Mouse (Mus musculus): ENCODE results near the gene Fam131c. TPM values are rescaled to one million over a fixed set of nuclear protein-coding genes. Genes with fewer than 3 reads are reported as not detected.

Gene Fam131c
- polyA plus RNA-seq, 1 experiment from 2014 or later = 0.35 TPM

DNA sequence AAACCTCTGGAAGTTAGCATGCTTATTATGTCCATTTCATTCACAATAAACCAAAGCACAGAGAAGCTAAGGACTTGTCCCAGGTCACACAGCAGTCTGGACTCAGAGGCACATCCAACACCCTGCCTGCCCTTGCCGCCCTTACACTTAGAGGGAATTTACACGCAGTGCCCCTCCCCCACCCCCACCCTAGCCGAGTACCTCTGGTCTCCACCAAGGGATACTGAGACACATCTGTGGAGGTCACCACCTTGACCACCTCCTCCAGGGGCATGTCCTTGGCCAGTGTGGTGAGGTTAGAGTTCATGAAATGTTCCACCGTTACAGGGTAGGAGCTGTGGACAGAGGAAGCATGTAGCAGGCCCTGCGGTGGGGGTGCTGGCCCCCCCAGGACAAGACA, 19.9 kb downstream of the Fam131c start:
- WGBS = 69% methylated on average over 5 of the region's 5 CpGs
- Histone ChIP-seq H3K36me3 (ENCODE audit: control insufficient read depth, insufficient read depth, low read length) (no peaks in the 10 kb centered on the region), H3K9ac (ENCODE audit: low read length) (no peak overlapping the region), H3K4me2 (ENCODE audit: low read depth, low read length, severe bottlenecking) (no peak overlapping the region), H3K4me1 (replicated peaks; ENCODE audit: control insufficient read depth, insufficient read depth, low read length) (no peaks in the 10 kb centered on the region), H3K27ac (ENCODE audit: low read depth, low read length) (no peak overlapping the region), H3K9me3 (ENCODE audit: control insufficient read depth, low read length) (no peaks in the 10 kb centered on the region), H3K27me3 (ENCODE audit: control insufficient read depth, insufficient read depth, low read length) (peaks cover 21% of the 10 kb centered on the region), H3K4me3 (ENCODE audit: low read depth, low read length) (no peak overlapping the region)
- 0 out of 2 replicates have a peak, but pooled peaks have one; percentile 17 for ATAC-seq (replicated peaks; ENCODE audit: low FRiP score)
- no peak for DNase-seq (ENCODE audit: low spot score)

DNA sequence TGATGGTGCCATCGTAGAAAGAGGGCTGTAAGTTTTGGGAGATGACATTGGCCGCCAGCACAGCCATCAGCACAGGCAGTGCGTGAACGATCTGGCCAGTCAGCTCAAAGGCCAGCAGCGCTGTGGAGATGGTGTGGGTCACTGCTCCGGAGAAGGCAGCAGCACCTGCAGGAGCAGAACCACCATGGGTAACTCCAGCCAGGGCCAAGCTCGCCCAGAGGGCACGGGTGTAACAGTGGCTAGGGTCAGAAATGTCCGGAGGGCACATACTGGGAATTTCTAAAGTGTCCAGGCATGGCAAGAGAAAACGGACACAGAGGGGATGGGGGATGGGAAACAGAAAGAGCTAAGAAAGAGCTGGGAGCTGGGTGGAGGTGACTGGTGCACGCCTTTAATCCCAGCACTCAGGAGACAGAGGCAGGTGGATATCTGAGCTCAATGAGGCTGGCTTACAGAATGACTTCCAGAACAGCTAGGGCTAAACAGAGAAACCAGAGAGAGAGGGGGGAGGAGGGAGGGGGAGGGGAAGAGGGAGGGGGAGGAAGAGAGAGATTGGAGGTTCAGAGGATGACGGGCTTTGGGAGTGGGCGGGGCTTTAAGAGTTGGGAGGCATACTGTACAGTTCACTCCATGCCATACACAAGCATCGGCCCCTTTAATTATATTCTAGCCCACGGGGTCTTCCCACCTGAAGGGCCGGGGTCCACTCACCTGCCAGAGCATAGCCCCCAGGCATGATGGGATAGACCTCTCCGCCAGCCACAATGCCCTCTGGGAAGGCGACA, 21.5 kb downstream of the Fam131c start:
- 72% methylated on average over 18 of the region's 18 CpGs for WGBS

DNA sequence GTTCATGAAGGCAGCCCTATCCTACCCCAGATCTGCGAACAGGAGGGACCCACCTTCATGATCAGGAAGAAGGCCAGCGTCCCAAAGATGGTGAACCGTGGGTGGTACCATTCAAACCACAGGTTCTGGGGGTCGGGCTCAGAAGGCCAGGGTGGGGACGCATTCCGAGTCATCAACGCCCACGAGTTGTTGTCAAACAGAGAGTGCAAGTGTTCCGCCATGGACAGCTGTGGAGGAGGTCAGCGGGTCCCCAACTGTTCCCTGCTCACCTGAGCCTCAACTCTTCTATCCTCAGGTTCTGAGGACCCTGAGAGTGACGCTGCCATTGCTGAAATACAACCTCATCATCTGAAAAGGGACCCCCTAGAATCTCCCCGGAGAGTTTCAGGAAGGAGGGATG, 23.3 kb downstream of the Fam131c start:
- 84% methylated on average over 12 of the region's 12 CpGs for WGBS
- DNase-seq (ENCODE audit: low spot score) (no peak), ATAC-seq (replicated peaks; ENCODE audit: low FRiP score) (no peak)
- H3K36me3 ChIP-seq (ENCODE audit: control insufficient read depth, insufficient read depth, low read length) = no peaks in the 10 kb centered on the region
- H3K9me3 ChIP-seq (ENCODE audit: control insufficient read depth, low read length) = no peaks in the 10 kb centered on the region
- no peak overlapping the region for H3K9ac ChIP-seq (ENCODE audit: low read length)
- peaks cover 1% of the 10 kb centered on the region; the same call in 1 of the 2 replicates for H3K27me3 ChIP-seq (ENCODE audit: control insufficient read depth, insufficient read depth, low read length)
- H3K4me2 ChIP-seq (ENCODE audit: low read depth, low read length, severe bottlenecking) = no peak overlapping the region
- H3K27ac ChIP-seq (ENCODE audit: low read depth, low read length) = no peak overlapping the region
- no peak overlapping the region for H3K4me3 ChIP-seq (ENCODE audit: low read depth, low read length)
- H3K4me1 ChIP-seq (replicated peaks; ENCODE audit: control insufficient read depth, insufficient read depth, low read length) = no peaks in the 10 kb centered on the region

More for the DNA sequence above, 21.5 kb downstream of the Fam131c start:
- Histone ChIP-seq H3K9me3 (ENCODE audit: control insufficient read depth, low read length) (no peaks in the 10 kb centered on the region), H3K27ac (ENCODE audit: low read depth, low read length) (no peak overlapping the region), H3K27me3 (ENCODE audit: control insufficient read depth, insufficient read depth, low read length) (peaks cover 5% of the 10 kb centered on the region), H3K4me2 (ENCODE audit: low read depth, low read length, severe bottlenecking) (no peak overlapping the region), H3K9ac (ENCODE audit: low read length) (no peak overlapping the region), H3K4me3 (ENCODE audit: low read depth, low read length) (no peak overlapping the region), H3K36me3 (ENCODE audit: control insufficient read depth, insufficient read depth, low read length) (no peaks in the 10 kb centered on the region), H3K4me1 (replicated peaks; ENCODE audit: control insufficient read depth, insufficient read depth, low read length) (no peaks in the 10 kb centered on the region)
- ATAC-seq (replicated peaks; ENCODE audit: low FRiP score) (no peak), DNase-seq (ENCODE audit: low spot score) (no peak)

DNA sequence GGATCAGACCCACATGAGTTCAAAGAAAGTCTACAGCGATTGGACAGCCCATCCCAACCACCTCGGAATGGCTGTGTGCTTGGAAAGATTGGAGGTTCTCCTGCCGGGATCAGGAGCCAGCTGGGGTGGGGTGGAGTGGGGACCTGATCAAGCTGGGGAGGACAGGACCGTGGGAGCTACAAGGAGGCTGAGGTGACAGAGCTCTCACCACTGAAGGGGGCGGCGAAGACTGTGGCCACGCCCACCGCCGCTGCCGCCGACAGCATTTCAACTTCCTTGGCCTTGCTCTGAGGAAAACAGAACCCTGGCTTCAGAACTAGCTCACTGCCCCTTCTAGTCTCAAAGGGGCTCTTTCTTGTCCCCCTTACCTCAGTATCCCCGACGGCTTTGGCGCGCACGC, 26.7 kb downstream of the Fam131c start:
- Histone ChIP-seq H3K9me3 (ENCODE audit: control insufficient read depth, low read length) (no peaks in the 10 kb centered on the region), H3K27ac (ENCODE audit: low read depth, low read length) (no peak overlapping the region), H3K36me3 (ENCODE audit: control insufficient read depth, insufficient read depth, low read length) (no peaks in the 10 kb centered on the region), H3K27me3 (ENCODE audit: control insufficient read depth, insufficient read depth, low read length) (no peaks in the 10 kb centered on the region; the same call in 1 of the 2 replicates), H3K9ac (ENCODE audit: low read length) (peak overlapping the region; percentile 16; the same call in 1 of the 2 replicates), H3K4me1 (replicated peaks; ENCODE audit: control insufficient read depth, insufficient read depth, low read length) (no peaks in the 10 kb centered on the region), H3K4me3 (ENCODE audit: low read depth, low read length) (no peak overlapping the region), H3K4me2 (ENCODE audit: low read depth, low read length, severe bottlenecking) (peak overlapping the region; percentile 24; the same call in 1 of the 2 replicates)
- ATAC-seq (replicated peaks; ENCODE audit: low FRiP score) = no peak
- 19% methylated on average over 15 of the region's 16 CpGs for WGBS
- DNase-seq (ENCODE audit: low spot score) = no peak

DNA sequence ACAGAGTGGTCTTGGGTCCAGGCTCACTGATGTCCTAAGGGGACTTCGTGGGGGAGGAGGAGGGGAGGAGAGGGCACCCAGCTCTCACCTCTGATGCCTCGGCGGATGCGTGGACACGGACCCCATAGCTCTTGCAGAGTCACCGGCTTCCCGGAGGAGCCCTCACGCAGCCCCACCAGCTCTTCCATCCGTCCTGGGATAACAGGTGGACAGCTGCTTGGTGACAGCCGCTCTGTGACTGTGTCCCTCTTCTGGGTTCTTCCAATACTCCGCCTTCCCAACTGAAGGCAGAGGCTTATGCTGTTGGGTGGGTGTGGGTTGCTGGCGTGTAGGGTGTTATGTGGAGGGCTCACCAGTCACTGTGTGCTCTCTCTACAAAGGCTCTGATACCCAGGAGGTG, 29.8 kb downstream of the Fam131c start:
- no peak for DNase-seq (ENCODE audit: low spot score)
- H3K9ac ChIP-seq (ENCODE audit: low read length) = no peak overlapping the region
- 79% methylated on average over 12 of the region's 12 CpGs for WGBS
- H3K9me3 ChIP-seq (ENCODE audit: control insufficient read depth, low read length) = no peaks in the 10 kb centered on the region
- H3K27ac ChIP-seq (ENCODE audit: low read depth, low read length) = no peak overlapping the region
- H3K27me3 ChIP-seq (ENCODE audit: control insufficient read depth, insufficient read depth, low read length) = no peaks in the 10 kb centered on the region; the same call in 1 of the 2 replicates
- no peak for ATAC-seq (replicated peaks; ENCODE audit: low FRiP score)
- no peak overlapping the region for H3K4me3 ChIP-seq (ENCODE audit: low read depth, low read length)
- H3K4me2 ChIP-seq (ENCODE audit: low read depth, low read length, severe bottlenecking) = no peak overlapping the region
- H3K4me1 ChIP-seq (replicated peaks; ENCODE audit: control insufficient read depth, insufficient read depth, low read length) = no peaks in the 10 kb centered on the region
- no peaks in the 10 kb centered on the region for H3K36me3 ChIP-seq (ENCODE audit: control insufficient read depth, insufficient read depth, low read length)

DNA sequence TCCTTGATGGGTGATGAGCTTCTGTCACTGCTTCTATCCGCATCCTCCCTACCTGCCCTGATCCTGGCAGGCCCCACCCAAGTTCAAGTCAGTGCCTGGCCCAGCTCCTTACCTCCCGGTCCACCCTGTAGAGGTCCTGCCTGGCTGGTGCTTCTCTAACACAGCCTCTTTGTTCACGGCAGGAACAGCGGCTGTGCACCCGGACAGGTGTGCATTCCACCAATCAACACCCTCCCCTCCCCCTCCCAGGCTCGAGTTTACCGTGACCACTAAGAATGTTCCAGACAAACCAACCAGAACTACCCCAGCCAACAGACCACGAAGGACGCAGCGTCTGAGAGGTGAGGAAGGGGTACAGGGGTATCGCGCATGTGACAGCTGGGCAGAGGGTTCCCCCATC, 30.5 kb downstream of the Fam131c start, which contains the start of gene Clcnka:
Gene Clcnka, minus strand, starts transcription at position 180 of the 400 bp plus-strand sequence.
- no peak within 1 kb of the TSS for H3K27ac ChIP-seq (ENCODE audit: low read depth, low read length)
- H3K4me2 ChIP-seq (ENCODE audit: low read depth, low read length, severe bottlenecking) = no peak within 1 kb of the TSS
- no peak within 1 kb of the TSS for H3K4me3 ChIP-seq (ENCODE audit: low read depth, low read length)
- no peaks in the 10 kb centered on the region for H3K9me3 ChIP-seq (ENCODE audit: control insufficient read depth, low read length)
- DNase-seq (ENCODE audit: low spot score) (no peak), ATAC-seq (replicated peaks; ENCODE audit: low FRiP score) (no peak)
- H3K27me3 ChIP-seq (ENCODE audit: control insufficient read depth, insufficient read depth, low read length) = no peaks in the 10 kb centered on the region; the same call in 1 of the 2 replicates
- H3K36me3 ChIP-seq (ENCODE audit: control insufficient read depth, insufficient read depth, low read length) = no peaks in the 10 kb centered on the region
- no peak within 1 kb of the TSS for H3K9ac ChIP-seq (ENCODE audit: low read length)
- H3K4me1 ChIP-seq (replicated peaks; ENCODE audit: control insufficient read depth, insufficient read depth, low read length) = no peaks in the 10 kb centered on the region
- 74% methylated on average over 12 of the region's 12 CpGs for whole genome bisulfite sequencing

DNA sequence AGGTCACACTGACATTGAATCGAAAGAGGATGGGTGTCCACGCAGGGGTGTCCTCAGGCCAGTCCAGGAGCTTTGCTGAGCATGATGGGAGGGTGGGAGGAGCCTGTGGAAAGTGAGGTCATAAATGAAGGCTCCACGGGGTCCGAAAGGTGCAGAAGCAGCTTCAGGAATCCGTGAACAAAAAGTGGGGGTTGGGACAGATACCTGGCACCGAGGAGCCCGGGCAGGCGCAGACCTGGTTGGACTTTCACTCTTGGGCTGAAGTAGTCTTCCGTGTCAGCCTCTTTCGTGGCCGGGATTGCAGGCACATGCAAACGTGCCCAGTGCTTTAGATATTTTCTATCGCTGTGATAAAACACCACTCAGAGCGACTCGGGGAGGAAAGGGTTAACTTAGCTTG, 32.2 kb downstream of the Fam131c start:
- DNase-seq (ENCODE audit: low spot score) = no peak
- WGBS = 90% methylated on average over 15 of the region's 15 CpGs
- Histone ChIP-seq H3K27me3 (ENCODE audit: control insufficient read depth, insufficient read depth, low read length) (no peaks in the 10 kb centered on the region; the same call in 1 of the 2 replicates), H3K4me1 (replicated peaks; ENCODE audit: control insufficient read depth, insufficient read depth, low read length) (0 out of 2 replicates have a peak, but pooled peaks cover 2% of the 10 kb centered on the region), H3K9me3 (ENCODE audit: control insufficient read depth, low read length) (no peaks in the 10 kb centered on the region), H3K36me3 (ENCODE audit: control insufficient read depth, insufficient read depth, low read length) (no peaks in the 10 kb centered on the region), H3K4me2 (ENCODE audit: low read depth, low read length, severe bottlenecking) (no peak overlapping the region), H3K27ac (ENCODE audit: low read depth, low read length) (no peak overlapping the region), H3K4me3 (ENCODE audit: low read depth, low read length) (no peak overlapping the region), H3K9ac (ENCODE audit: low read length) (no peak overlapping the region)
- no peak for ATAC-seq (replicated peaks; ENCODE audit: low FRiP score)

DNA sequence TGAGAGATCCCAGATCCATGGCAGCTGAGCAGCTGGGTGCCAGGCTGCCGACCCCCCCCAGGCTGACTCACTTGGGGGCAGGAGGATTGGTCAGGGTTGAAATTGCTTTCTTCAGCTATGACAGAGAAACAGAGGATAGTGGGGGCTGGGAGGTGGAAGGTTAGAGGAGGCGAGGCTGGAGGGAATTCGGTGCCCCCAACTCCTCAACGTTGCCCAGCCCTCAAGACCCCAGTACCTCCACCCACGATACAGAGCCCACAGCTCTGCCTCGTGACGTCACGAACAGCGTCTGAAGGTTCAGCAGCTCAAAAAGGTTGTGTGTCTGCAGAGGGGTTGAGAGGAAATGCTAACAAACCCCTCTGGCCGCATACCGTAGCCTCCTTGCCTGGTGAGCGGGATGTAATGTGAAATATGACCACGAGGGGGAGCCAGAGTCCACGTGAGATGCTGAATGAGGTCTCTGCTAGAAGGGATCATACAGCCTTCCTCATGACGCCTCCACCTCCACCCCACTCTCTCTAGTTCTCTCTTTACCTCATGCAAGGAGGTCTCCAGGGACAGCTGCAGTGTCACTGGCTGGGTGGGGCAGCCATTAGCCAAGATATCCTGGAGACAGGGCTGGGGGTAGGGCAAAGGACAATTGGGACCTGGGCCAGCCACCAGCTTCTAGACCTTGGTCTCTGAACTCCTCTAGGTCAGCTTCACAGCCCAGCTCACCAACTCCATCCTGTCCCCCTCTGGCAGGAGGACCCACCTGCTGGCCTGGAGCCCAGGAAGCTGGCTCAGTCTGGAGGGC, 36.7 kb downstream of the Fam131c start:
- DNase-seq (ENCODE audit: low spot score) (peak; percentile 94), ATAC-seq (replicated peaks; ENCODE audit: low FRiP score) (peak; percentile 78)
- no peaks in the 10 kb centered on the region for H3K36me3 ChIP-seq (ENCODE audit: control insufficient read depth, insufficient read depth, low read length)
- WGBS = 12% methylated on average over 15 of the region's 15 CpGs
- no peak overlapping the region for H3K9ac ChIP-seq (ENCODE audit: low read length)
- no peak overlapping the region for H3K27ac ChIP-seq (ENCODE audit: low read depth, low read length)
- H3K4me2 ChIP-seq (ENCODE audit: low read depth, low read length, severe bottlenecking) = peak overlapping the region; percentile 24; the same call in 1 of the 2 replicates
- H3K27me3 ChIP-seq (ENCODE audit: control insufficient read depth, insufficient read depth, low read length) = no peaks in the 10 kb centered on the region; the same call in 1 of the 2 replicates
- no peak overlapping the region for H3K4me3 ChIP-seq (ENCODE audit: low read depth, low read length)
- 0 out of 2 replicates have a peak, but pooled peaks cover 2% of the 10 kb centered on the region for H3K4me1 ChIP-seq (replicated peaks; ENCODE audit: control insufficient read depth, insufficient read depth, low read length)
- no peaks in the 10 kb centered on the region for H3K9me3 ChIP-seq (ENCODE audit: control insufficient read depth, low read length)
